Mouse (Mus musculus) hindbrain, embryonic 13.5 days (tissue): ENCODE data around the gene Brd3os. TPM values are rescaled to one million over a fixed set of nuclear protein-coding genes. Genes with fewer than 3 reads are reported as not detected.

Source experiments
- ATAC-seq: fragments of 200-750 bp; cut with Nextera tagmentation; 2 replicates; pipeline ENCODE4 v1.8.0; 2017; ENCODE audit warnings: moderate TSS enrichment; ENCODE audit not compliant: low FRiP score
- H3K27ac ChIP-seq: fragments of 300-500 bp; sonication (generic); 2 replicates; pipeline ENCODE4 v1.5.1; 2015; ENCODE audit warnings: inconsistent platforms, mild to moderate bottlenecking, moderate library complexity
- H3K27me3 ChIP-seq: fragments of 300-500 bp; sonication (generic); 2 replicates; pipeline ENCODE4 v1.6.1; 2015; ENCODE audit warnings: mild to moderate bottlenecking, inconsistent platforms
- H3K36me3 ChIP-seq: fragments of 300-500 bp; sonication (generic); 2 replicates; pipeline ENCODE4 v1.6.1; 2015; ENCODE audit warnings: mild to moderate bottlenecking, inconsistent platforms
- H3K4me1 ChIP-seq: fragments of 300-500 bp; sonication (generic); replicated peaks from 2 replicates; pipeline ENCODE4 v1.6.1; 2015; ENCODE audit warnings: inconsistent platforms
- H3K4me2 ChIP-seq: fragments of 300-500 bp; sonication (generic); 2 replicates; pipeline ENCODE4 v1.6.1; 2015; ENCODE audit warnings: inconsistent platforms, mild to moderate bottlenecking, moderate library complexity
- H3K4me3 ChIP-seq: fragments of 300-500 bp; sonication (generic); 2 replicates; pipeline ENCODE4 v1.5.1; 2015; ENCODE audit warnings: mild to moderate bottlenecking, inconsistent platforms
- H3K9ac ChIP-seq: fragments of 300-500 bp; sonication (generic); 2 replicates; pipeline ENCODE4 v1.6.1; 2015; ENCODE audit warnings: mild to moderate bottlenecking, inconsistent platforms
- H3K9me3 ChIP-seq: fragments of 300-500 bp; sonication (generic); 2 replicates; pipeline ENCODE4 v1.6.1; 2016; ENCODE audit warnings: inconsistent platforms
- WGBS: fragments of 180-500 bp; shearing (Covaris S2); methylation state at CpG from one replicate; pipeline ENCODE4 v1.1.7; 2015; 5-methylcytosine and 5-hydroxymethylcytosine counted together
- polyA plus RNA-seq: library from polyadenylated mRNA; unstranded; fragments of >200 nt; fragmentation: Nextera tagmentation; extraction: Ambion mirVana; gene quantifications from 2 replicates; pipeline ENCODE4 v1.2.1, GENCODE M21; 2015

Brd3os gene
- 35.5 and 35.8 TPM in 2 replicates for polyA plus RNA-seq

DNA sequence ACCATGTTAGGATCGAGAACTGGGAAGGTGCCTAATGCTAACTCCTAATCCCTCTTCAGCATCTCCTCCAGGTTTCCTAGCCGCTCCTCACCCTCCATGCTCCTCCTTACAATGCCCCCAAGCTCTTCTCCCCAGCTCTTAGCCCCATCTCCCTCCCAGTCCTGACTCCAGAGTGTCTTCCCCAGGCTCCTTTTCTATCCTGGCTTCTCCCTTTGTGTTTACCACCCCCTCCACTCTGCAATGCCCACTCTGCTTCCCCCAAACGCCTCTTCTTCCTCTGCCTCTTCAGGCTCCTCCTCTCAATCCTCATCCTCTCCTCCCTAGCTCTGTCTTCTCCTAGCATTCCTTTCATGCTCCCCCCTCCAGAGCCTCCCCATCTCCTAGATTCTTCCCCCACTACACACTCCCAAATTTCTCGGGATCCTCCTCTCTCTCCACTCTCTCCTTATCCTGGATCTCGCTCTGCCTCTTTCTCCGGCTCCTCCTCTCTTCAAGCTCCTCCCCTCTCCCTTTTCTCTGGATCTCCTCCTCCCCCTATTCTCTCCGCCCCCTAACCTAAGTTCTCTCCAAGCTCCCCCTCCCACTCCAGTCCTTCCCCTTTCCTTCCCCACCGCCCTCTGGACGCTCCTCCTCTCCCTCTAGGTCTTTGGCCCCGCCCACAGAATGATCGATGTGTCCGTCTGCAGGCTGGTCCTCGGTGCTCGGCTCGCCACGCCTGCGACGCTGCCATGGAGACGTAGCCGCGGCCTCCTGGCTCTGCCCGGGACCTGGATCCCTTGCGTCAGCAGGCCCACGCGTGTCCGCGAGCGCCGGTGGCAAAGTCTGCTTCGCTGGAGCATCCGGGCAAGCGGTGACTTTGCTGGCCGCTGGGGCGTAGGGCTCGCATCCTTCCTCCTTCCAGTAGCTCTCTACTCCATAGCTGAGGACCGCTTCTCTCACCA is at the start of gene Brd3os:
Brd3os (plus strand) TSS at position 558 of the 941 bp plus-strand sequence.
- ATAC-seq = peak; percentile 91
- H3K4me1 ChIP-seq = peaks cover 23% of the 10 kb centered on the region
- H3K4me3 ChIP-seq = peak within 1 kb of the TSS; percentile 67
- peak within 1 kb of the TSS; percentile 91 for H3K27ac ChIP-seq
- peak within 1 kb of the TSS; percentile 64 for H3K4me2 ChIP-seq
- peak within 1 kb of the TSS; percentile 87 for H3K9ac ChIP-seq
- H3K9me3 ChIP-seq = no peaks in the 10 kb centered on the region
- peaks cover 28% of the 10 kb centered on the region for H3K36me3 ChIP-seq
- WGBS = under 1% methylated on average over 36 of the region's 36 CpGs
- no peaks in the 10 kb centered on the region for H3K27me3 ChIP-seq

DNA sequence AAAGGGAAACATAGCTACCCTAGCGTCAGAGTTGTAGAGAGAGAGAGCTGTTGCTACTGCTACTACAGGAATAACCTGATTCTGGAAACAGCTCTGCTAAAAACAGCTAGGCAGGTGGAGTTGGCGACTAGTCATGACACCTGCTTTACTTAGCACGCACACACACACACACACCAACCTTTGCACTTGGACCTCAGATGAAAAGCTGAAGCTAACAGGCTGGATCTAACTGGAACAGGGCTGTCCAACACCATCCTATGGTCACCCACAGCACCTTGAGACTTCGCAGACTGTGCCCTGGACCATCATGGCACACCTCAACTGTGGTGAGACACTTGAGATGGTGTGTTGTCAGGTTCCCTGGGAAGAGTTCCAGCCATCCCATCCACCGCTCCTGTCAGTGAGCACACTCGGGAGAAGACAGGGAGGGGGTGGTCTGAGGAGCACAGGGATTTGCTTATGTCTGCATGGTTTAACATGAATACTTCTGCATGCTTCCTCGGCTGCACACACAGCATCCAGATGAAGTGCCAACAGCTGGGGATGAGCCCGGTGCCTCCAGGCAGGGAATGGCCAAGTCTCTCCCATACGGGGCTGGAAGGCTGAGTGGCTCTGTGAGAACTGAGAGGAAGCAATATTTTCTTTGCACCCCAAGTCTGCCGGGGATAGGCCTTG is 47.8 kb upstream of the Brd3os start:
- Histone ChIP-seq H3K9ac (no peak overlapping the region), H3K27me3 (no peaks in the 10 kb centered on the region), H3K4me2 (no peak overlapping the region), H3K4me1 (peaks cover 84% of the 10 kb centered on the region), H3K27ac (0 out of 2 replicates have a peak overlapping the region, but pooled peaks have one; percentile 30), H3K9me3 (no peaks in the 10 kb centered on the region), H3K4me3 (no peak overlapping the region), H3K36me3 (peaks cover 2% of the 10 kb centered on the region; the same call in 1 of the 2 replicates)
- 56% methylated on average over 10 of the region's 10 CpGs for WGBS
- ATAC-seq = 0 out of 2 replicates have a peak, but pooled peaks have one; percentile 17

DNA sequence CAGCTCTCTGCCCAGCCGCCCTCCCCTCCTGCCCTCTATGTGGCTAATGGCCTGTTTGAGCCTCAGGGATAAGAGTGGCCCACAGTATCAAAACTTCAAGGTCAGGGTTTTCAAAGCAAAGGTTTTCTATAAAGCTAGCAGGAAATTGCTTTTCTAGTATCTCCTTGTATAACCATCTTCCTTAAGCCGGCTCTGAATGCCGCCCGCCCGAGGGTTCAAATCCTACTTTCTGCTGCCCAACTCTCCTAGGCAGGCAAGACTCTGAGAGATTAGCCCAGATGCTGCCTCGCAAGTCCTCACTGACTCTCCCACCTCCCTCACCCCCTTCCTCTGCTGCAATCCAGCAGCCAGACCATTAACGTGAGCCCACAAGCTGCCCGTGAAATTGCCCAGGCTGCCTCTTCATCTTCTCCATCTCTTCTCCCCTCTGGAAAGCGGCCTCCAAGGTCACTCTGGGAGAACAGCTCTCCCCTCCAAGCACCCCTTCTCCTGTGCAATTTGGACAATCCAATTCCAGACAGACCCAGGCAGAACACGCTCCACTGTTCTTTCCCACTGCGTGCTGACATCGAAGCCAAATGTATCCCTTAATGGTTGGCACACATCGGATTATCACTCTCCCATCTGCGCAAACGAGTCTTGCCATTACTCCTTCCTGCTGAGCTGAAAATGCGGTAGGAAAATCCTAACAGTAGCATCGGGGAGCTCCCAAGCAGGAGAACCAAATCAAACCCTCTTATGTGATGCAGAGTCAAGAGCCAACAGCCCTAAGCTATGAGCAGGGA is 45.3 kb upstream of the Brd3os start:
- H3K9ac ChIP-seq = no peak overlapping the region

DNA sequence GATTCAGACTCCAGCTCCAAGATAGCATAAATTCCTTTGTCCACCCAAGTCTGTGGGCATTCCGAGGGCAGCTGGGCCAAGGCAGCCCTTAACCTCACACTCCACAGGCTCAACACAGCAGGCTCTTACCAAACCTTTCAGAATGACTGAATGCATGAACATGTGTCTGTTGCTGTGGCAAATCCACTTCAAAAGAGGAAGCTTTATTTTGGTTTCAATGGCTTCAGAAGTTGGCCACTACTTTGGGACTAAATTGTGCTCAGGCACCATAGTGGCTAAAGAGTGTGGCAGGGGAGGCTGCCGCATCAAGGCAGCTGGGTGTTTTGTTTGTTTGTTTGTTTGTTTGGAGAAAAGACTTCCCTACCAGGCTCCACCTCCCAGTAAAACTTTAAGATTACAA is 42.0 kb upstream of the Brd3os start:
- no peak overlapping the region for H3K4me2 ChIP-seq
- 94% methylated on average over 2 of the region's 2 CpGs for WGBS
- peaks cover 47% of the 10 kb centered on the region for H3K4me1 ChIP-seq
- no peak overlapping the region for H3K4me3 ChIP-seq
- no peak for ATAC-seq
- H3K27ac ChIP-seq = no peak overlapping the region
- peaks cover 5% of the 10 kb centered on the region; the same call in 1 of the 2 replicates for H3K36me3 ChIP-seq
- H3K9me3 ChIP-seq = no peaks in the 10 kb centered on the region
- H3K27me3 ChIP-seq = no peaks in the 10 kb centered on the region
- no peak overlapping the region for H3K9ac ChIP-seq

More for the DNA sequence above, 45.3 kb upstream of the Brd3os start:
- H3K36me3 ChIP-seq = peaks cover 5% of the 10 kb centered on the region; the same call in 1 of the 2 replicates
- H3K9me3 ChIP-seq = no peaks in the 10 kb centered on the region
- H3K4me2 ChIP-seq = no peak overlapping the region
- H3K4me1 ChIP-seq = peaks cover 59% of the 10 kb centered on the region
- no peak overlapping the region for H3K4me3 ChIP-seq
- ATAC-seq = no peak
- H3K27ac ChIP-seq = peak overlapping the region; percentile 83
- no peaks in the 10 kb centered on the region for H3K27me3 ChIP-seq
- WGBS = 58% methylated on average over 17 of the region's 17 CpGs

DNA sequence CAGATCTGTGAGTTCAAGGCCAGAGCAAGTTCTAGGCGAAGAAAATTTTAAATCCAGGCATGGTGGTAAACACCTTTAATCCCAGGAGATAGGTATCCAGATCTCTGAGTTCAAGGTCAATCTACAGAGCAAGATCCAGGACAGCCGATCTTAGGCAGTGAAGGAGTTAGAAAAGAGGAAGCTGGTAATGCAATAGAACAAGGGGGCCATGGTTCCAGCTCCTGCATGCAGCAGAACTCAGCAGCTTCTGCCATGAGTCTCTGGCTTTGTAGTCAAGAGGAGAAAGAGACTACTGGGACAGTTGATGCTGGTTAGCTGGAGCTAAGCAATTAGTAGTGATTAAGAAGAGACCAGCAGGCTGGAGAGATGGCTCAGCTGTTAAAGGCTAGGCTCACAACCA is 40.6 kb upstream of the Brd3os start:
- ATAC-seq = no peak
- Histone ChIP-seq H3K4me2 (no peak overlapping the region), H3K4me3 (no peak overlapping the region), H3K9me3 (no peaks in the 10 kb centered on the region), H3K27me3 (no peaks in the 10 kb centered on the region), H3K36me3 (peaks cover 5% of the 10 kb centered on the region; the same call in 1 of the 2 replicates), H3K9ac (no peak overlapping the region), H3K27ac (no peak overlapping the region), H3K4me1 (peaks cover 46% of the 10 kb centered on the region)
- WGBS = 93% methylated on average over 2 of the region's 2 CpGs

DNA sequence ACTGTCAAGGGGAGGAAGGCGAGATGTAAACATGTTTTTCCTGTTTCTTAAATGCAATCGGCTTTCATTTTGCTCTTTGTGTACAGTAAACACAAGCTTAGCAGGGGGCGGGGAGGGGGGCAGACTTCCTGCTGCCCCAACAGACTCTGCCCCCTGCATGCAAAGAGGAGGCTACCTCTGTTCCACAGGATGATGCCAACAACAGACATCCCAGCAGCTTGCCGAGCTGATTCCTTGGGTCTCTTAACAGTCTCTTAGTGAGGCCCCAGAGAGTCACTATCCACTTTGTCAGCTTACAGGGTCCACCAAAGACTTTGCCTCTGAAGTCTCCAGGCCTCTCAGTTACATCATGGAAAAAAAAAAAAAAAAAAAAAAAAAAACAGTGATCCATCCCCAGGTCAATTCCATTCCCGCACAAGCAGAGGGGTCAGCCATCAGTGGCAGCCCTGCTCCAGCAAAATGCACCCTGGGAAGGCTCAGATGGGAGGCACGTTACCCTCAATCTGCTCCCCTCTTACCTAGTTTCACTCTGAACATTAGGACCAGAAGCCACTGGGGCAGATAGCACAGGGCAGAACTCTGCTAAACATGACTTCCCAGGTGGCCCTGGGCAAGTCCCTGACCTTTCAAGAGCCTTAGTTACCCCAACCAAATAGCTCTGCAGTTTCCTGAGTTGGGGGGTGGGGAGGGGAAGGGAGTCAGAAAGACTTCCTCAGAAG is 37.6 kb upstream of the Brd3os start:
- Histone ChIP-seq H3K27ac (peak overlapping the region; percentile 40; the same call in 1 of the 2 replicates), H3K36me3 (peaks cover under 1% of the 10 kb centered on the region; the same call in 1 of the 2 replicates), H3K9ac (no peak overlapping the region), H3K4me2 (no peak overlapping the region), H3K4me3 (no peak overlapping the region), H3K27me3 (no peaks in the 10 kb centered on the region), H3K9me3 (no peaks in the 10 kb centered on the region), H3K4me1 (peaks cover 61% of the 10 kb centered on the region)
- ATAC-seq = no peak
- 51% methylated on average over 6 of the region's 6 CpGs for WGBS

DNA sequence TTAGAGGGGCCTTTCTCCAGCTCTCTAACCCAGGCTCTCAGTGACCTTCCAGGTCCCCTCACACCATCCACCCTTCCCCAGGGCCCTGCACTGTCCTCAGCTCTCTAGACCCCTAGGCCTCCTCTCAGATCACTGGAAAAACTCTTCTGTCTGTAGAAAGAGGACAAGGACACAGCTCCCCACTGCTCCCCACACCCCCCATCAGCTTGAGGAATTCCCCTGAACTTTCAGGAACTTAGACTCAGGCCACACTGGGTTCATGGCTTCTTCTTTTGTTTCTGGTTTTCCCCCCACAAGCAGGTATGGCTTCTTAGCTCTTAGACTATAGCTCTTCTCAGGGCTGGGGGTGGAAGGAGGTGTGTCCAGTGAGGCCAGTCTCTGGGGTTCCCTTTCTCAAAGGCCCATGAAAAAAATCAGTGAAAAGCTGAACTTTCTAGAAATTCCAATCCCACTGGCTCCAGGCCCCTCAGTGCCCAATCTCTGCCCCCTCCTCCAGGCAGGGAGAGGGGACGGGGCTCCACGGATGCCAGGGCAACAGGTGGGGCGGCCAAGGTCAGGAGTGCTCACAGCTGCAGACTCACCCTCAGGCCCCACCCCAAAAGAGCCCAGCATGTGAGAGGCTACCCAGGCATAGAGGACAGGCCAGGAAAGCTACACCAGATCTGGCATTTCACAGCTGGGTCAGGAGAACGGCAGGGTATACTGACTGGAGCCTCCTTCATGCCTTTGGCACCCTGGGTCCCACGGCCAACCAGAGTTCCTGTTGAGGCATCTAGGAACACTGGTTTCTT is 36.8 kb upstream of the Brd3os start:
- Histone ChIP-seq H3K4me3 (no peak overlapping the region), H3K4me1 (peaks cover 66% of the 10 kb centered on the region), H3K36me3 (no peaks in the 10 kb centered on the region), H3K4me2 (no peak overlapping the region), H3K27ac (peak overlapping the region; percentile 40; the same call in 1 of the 2 replicates), H3K27me3 (no peaks in the 10 kb centered on the region), H3K9me3 (no peaks in the 10 kb centered on the region), H3K9ac (no peak overlapping the region)
- ATAC-seq = no peak
- WGBS = 65% methylated on average over 5 of the region's 5 CpGs

DNA sequence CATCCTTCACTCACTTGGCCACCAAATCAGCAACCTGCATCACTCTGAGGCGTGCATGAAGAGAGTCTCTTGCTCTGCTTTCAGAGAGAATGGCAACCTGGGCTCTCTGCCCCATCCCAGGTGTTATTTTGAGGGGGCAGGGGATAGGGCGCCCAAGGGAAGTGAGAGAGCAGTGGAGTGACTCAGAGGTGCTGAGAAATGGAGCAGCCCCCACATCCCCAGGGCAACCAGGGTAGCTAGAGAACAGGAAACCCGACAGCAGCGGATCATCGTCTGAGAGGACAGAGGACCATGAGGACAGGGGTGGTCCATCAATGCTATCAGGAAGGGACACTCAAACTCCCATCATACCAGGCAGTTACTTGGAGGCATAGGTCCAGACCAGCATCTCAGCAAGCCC is 35.2 kb upstream of the Brd3os start:
- peaks cover 80% of the 10 kb centered on the region for H3K4me1 ChIP-seq

DNA sequence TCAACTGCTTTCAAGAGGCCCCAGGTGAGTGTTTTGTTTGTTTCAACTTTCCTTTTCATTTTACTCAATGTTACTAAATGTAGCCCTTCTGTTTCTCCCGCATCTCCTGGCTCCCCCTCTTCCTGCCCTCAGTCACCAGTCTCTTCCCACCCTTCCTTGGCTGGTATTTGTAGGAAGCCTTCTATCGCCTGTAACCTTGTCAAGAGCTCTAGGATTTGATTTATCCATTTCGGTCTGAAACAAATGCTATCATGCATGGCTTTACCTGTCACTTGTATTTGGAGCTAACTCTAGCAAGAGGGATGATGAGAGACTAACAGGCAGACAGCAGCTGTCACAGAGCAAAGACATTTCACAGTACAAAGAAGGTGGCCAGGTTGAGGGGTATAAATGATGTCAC is 33.9 kb upstream of the Brd3os start:
- Histone ChIP-seq H3K4me2 (no peak overlapping the region), H3K27me3 (no peaks in the 10 kb centered on the region), H3K27ac (0 out of 2 replicates have a peak overlapping the region, but pooled peaks have one; percentile 12), H3K9me3 (no peaks in the 10 kb centered on the region), H3K36me3 (no peaks in the 10 kb centered on the region), H3K4me3 (no peak overlapping the region), H3K9ac (no peak overlapping the region; the same call in 1 of the 2 replicates), H3K4me1 (peaks cover 93% of the 10 kb centered on the region)
- 74% methylated on average over 3 of the region's 3 CpGs for WGBS
- no peak for ATAC-seq

More for the DNA sequence above, 35.2 kb upstream of the Brd3os start:
- no peak overlapping the region for H3K4me3 ChIP-seq
- no peaks in the 10 kb centered on the region for H3K36me3 ChIP-seq
- H3K4me2 ChIP-seq = no peak overlapping the region
- 98% methylated on average over 5 of the region's 5 CpGs for WGBS
- no peaks in the 10 kb centered on the region for H3K9me3 ChIP-seq
- H3K27ac ChIP-seq = no peak overlapping the region
- ATAC-seq = no peak
- no peak overlapping the region for H3K9ac ChIP-seq
- H3K27me3 ChIP-seq = no peaks in the 10 kb centered on the region

DNA sequence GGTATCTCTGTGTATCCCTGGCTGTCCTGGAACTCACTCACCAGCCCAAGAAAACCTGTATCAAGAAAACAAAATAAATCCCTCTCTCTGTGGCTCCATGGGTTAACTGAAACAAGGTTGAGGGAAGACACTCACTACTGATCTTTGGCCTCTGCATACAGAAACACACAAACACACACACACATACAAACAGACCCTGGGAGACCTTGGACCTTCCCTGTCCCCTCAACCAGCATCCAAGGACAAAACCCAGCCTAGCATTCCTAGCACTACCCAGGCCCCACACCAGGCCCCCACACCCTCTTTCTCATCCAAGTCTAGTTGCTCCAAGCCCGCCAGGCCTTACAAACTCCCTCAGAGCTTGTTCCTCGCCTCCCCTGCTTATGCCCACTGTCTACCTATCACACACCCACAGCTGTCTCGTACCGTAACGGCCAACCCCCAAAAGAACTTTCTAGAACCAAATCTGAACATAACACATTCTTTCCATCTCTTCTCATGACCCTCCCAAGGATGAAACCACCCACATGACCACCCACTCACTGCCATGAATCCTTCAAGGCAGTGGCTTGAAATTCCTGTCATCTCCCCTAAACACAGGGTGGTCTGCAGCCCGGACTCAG is 31.5 kb upstream of the Brd3os start:
- Histone ChIP-seq H3K4me3 (no peak overlapping the region), H3K27ac (peak overlapping the region; percentile 87; the same call in 1 of the 2 replicates), H3K36me3 (no peaks in the 10 kb centered on the region), H3K4me1 (peaks cover 92% of the 10 kb centered on the region), H3K9ac (no peak overlapping the region), H3K4me2 (no peak overlapping the region), H3K27me3 (no peaks in the 10 kb centered on the region), H3K9me3 (no peaks in the 10 kb centered on the region)
- no peak for ATAC-seq
- 95% methylated on average over 6 of the region's 6 CpGs for WGBS
